Mouse (Mus musculus) heart, postnatal 4 days (tissue): ENCODE measurements at regions not wholly inside any gene's neighbourhood (a gene's known extent, or its start where the extent isn't known, plus 50 kb on each side); places are given as distances from the start of the nearest gene placed in this dataset.
"Not testable (repeated sequence)": the region's sequence is repeated elsewhere in the genome, so short reads cannot be mapped to it uniquely, and the experiment has no call there.

Experiments used
- DNase-seq: peaks from one replicate; pipeline ENCODE4 v3.0.0; 2021

DNA sequence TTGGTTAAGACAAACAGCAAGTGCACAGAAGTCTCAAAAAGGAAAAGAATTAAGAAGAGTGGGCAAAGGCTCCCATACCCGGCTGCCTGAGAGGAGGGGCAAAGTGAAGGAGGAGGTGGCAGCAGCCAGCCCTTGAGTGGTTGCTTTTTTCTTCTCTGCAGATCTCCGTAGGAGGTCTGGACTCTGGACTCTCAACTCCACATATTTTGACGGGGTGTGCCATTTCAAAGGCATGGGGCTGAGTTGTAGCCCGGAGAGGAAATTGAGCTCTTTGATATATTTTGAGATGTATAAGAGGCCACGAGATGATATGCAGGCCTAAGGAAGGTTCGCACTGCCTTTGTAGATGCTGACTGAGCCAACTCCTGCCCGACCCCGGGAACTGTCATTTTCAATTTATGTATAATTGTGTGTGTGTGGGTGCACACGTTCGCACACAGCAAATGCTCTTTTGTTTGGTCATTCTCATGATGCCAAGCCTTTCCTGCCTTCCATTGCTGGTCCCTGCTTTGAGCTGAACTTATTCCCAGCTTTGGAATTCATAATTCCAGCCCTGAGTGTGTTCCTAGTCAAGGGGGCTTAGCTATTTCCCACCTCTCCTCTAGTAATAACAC lies 56.4 kb downstream of the Cxcr4 start:
- DNase-seq: no peak

- DNase-seq: no peak
Measured at GRCm38 (mm10) chr1:128532632-128533031, 59.5 kb downstream of the Cxcr4 start.

DNA sequence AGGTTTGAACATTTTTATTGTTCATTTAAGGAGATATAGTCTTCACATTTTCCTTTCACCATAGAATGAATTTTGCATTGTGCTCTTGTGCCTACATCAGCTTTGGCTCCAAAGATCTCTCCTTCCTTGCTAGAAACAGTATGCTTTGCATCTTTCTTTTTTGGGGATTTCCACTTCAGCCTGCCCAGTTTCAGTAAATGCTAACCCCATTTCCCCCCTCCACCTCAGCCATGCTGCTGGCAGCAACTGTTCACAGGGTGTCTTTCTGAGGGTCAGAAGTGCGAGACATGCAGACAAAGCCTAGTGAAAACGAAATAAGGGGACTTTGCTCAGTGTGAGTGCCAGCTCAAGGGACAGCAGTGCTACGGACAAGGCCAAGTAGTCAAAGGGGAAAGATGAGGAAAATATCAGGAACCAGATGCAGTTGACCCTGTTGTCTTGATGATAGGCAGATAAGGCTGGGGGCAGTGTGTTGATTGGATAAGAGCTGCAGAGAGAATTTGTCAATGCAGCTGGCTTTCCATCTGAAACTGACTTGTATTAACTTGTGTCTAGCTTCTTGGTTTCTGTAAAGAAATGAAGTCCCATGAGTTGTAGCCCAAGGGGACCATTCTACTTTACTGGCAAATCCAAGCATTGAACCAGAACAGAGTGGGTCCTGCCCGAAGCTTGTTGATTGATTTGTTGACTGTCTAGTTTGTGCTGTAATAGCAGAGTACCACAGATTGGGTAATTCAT lies 62.1 kb downstream of the Cxcr4 start:
- no peak for DNase-seq

GRCm38 (mm10) chr1:128519234-128519633 lies 72.9 kb downstream of the Cxcr4 start:
- no peak for DNase-seq

- no peak for DNase-seq
Measured at GRCm38 (mm10) chr1:128518514-128518913, 73.6 kb downstream of the Cxcr4 start.

- no peak for DNase-seq
Measured at GRCm38 (mm10) chr1:128517351-128517750, 74.7 kb downstream of the Cxcr4 start.

GRCm38 (mm10) chr1:128514327-128514726 lies 77.8 kb downstream of the Cxcr4 start:
- no peak for DNase-seq

DNA sequence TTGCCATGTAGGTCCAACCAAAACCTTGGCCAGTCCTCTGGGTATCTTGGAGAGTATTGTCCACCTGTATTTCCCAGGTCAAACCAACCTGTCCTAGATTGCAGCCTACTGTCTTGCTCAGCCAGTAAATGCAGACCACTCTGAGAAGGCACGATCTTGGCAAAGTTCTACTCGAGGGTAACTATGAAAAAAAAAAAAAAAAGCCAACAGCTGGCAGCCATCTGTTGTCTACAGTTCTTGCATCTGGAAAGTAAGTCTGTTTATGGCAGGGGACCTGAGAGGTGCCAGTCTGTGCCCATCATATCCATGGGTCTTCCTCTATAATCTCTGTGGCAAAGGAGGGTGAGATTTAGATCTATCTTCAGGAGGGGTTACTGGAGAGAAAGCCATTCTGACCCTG lies 78.2 kb downstream of the Cxcr4 start:
- no peak for DNase-seq

DNA sequence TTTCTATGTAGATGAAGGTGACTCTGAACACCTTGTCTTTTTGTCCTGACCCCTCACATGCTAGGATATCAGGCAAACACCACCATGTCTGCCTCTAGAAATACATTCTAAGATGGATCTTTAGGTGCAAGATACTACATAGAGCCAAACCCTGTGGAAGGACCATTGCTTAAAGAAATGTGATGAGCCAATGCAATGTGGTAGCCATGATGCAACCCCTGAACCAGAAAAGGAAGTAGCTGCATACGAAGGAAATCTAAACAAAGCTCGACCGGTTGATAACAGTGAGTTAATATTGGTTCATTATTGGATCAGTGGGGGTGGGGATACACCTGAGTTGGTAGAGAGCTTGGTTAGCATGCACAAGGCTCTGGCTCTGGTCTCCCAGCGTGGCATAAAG lies 78.9 kb downstream of the Cxcr4 start:
- no peak for DNase-seq

DNA sequence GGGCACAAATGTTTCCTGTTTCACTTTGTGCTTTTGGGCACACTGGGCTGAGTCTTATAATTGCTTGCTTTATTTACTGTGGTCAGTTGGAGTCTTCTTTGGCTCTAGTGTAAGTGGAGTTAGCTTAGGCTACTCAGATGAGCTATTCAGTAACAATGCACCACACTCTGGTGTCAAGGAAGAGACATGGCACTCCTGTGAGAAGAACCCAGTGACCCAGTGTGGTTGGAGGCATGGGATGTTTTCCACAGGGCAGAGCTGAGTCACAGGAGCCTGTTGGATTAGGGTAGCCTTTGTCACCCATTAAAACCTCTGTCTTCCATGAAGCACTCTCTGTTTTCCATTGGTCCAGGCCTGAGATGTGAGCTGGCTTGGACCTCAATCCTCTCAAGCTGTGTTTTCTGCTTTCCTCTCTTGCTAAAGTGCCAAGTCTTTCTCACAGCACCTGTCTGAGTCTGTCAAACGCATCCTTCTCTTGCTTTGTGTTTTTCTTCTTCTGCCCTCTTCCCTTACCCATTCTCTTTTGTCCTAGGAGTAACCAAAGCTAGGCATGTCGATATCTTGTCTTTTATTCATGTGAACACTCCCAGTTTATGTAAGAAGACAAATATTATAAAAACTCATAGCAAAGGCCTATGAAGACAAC lies 83.2 kb downstream of the Cxcr4 start:
- no peak for DNase-seq

- DNase-seq: no peak
Measured at GRCm38 (mm10) chr1:128506551-128507313, 85.4 kb downstream of the Cxcr4 start.

DNA sequence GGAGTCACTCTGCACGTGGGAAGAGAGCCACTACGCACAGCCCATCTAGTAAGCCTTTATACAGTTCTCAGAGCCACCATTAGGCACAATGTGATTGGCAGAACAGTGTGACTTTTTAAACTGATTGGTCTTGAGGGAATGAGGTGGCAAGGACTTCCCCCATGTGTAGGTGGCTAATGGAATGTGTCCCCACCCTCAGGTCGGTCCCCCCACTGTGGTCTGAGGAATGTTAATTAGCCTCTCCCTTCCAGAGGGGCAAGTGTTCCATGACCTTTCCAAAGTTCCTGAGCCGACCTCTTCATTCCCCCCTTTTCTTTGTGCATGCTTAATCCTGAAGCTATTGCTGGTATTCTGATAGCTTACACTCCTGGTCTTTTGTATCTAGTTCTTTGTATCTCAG lies 87.2 kb upstream of the Dars start:
- no peak for DNase-seq

- no peak for DNase-seq
Measured at GRCm38 (mm10) chr1:128498042-128498772, 81.0 kb upstream of the Dars start.

- DNase-seq: no peak
Measured at GRCm38 (mm10) chr1:128492251-128492650, 75.1 kb upstream of the Dars start.

GRCm38 (mm10) chr1:128487181-128487580 lies 70.0 kb upstream of the Dars start:
- not testable (repeated sequence) for DNase-seq

- no peak for DNase-seq
Measured at GRCm38 (mm10) chr1:128478376-128478775, 61.2 kb upstream of the Dars start.

DNA sequence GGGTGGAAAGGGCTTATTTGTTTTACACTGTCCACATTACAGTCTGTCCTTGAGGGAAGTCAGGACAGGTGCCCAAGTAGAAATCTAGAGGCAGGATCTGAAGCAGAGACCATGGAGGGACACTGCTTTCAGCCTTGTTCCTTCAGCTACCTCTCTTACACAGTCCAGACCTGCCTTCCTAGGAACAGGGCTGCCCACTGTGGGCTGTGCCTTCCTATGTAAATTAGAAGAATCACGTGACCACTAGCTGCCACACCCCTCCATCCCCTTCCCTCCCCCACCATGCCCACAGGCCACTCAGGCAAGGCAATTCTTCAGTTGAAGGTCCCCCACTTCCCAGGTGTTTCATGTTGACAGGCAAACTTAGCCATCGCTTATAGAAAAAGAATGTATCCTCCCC lies 60.5 kb upstream of the Dars start:
- DNase-seq: no peak

- DNase-seq: no peak
Measured at GRCm38 (mm10) chr1:128472713-128473230, 55.6 kb upstream of the Dars start.

GRCm38 (mm10) chr1:128472022-128472712 lies 55.0 kb upstream of the Dars start:
- peak; percentile 73 for DNase-seq

DNA sequence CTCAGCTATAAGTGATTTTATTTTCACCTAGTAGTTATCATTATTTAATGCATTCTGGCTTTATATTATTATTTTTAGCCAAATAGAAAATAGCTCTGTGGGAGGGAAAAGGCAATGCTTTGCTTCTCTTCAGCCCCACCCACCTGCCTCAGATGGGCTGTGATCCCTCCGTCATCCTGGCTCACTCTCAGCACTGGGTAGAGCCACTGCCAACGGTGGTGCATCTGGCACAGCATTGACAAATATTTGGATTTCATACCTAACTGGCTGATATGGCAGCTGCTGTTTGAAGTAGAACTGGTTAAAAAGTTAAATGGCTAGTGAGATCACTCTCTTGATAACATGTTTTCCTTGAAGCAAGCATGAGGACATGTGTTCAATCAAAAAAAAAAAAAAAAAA lies 53.6 kb upstream of the Dars start:
- DNase-seq: no peak

GRCm38 (mm10) chr1:128469054-128469453 lies 51.9 kb upstream of the Dars start:
- no peak for DNase-seq
